Mouse (Mus musculus): ENCODE measurements around the gene Ugt1a1.

DNA sequence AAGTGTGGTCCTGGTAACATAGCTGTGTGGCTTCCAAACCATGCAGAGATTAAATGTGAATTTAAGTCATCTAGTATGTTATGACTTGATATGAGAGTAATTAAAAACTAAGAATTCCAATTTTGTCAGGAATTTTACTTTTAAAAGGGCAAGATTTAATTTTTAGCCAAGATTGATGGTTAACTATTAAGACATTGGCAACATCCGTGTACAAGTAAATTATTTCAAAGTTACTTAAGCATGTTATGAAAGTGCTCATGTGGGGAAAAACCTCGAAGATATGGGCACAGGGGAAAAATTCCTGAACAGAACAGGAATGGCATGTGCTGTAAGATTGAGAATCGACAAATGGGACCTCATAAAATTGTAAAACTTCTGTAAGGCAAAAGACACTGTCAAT, 14.3 kb upstream of the Ugt1a1 start:
- TF ChIP-seq CTCF (IDR thresholded peaks at IDR 0.05; ENCODE audit: low read depth) (no peak), EP300 (IDR thresholded peaks at IDR 0.05; ENCODE audit: low read depth) (no peak)
